Mouse (Mus musculus): ENCODE data around the gene Tuba1b. TPM values are rescaled to one million over a fixed set of nuclear protein-coding genes. Genes with fewer than 3 reads are reported as not detected.
"Not testable (repeated sequence)": the region's sequence is repeated elsewhere in the genome, so short reads cannot be mapped to it uniquely, and the experiment has no call there.

Gene Tuba1b
- polyA plus RNA-seq, 1 experiment from 2014 or later, result 1,370 TPM

DNA sequence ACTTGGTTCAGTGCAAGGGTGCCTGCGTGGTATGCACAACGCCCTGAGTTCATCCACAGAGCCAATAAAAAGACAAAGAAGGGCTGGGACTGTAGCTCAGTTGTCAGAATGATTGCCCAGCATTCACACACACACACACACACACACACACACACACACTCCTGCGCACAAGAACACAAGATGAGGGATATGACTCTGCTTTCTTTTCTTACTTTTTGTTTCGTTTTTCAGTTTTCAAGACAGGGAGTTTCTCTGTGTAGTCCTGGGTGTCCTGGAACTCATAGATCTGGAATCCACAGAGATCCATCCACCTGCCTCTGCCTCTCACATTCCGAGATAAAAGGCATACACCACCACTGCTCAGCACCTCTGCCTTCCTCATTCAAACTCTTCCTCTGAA lies 6.8 kb downstream of the Tuba1b start:
- DNase-seq (ENCODE audit: low spot score), result no peak

DNA sequence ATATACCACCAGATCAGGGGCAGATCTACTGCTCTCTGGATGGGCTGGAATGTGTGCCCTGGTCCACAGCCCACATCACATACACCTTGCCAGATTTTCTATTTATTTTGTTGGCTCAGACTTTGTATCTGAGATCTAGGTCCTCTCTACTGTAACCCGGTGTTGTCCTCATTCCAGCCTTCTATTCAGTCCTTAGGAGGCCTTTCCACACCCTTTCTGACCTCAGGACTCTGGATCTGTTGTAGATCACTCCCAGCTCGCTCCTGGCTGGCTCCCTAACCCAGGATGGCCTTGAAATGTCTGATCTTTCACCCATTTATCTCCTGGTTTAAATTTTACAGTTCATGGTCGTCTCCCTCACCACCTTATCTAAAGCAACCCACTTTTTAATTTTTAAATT lies 9.7 kb downstream of the Tuba1b start:
- DNase-seq (ENCODE audit: low spot score), result no peak

DNA sequence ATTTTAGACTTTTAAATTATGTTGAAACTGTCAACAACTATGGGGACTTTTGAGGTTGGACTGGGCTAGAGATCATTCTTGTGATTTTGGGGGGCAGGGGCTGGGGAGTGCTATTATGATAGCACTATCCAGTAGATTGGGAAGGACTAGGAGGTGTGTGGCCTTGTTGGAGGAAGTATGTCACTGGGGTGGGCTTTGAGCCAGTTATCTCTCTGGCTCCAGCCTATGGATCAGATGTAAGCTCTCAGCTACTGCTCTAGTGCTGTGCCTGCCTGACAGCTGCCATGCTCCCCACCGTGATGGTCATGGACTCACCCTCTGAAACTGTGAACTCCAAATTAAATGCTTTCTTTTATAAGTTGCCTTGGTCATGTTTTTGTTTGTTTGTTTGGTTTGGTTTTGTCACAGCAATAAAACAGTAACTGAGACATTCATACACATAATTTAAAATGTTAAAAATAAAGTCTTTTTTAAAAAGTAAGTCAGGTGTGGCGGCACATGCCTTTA lies 11.3 kb downstream of the Tuba1b start:
- no peak for DNase-seq (ENCODE audit: low spot score)

DNA sequence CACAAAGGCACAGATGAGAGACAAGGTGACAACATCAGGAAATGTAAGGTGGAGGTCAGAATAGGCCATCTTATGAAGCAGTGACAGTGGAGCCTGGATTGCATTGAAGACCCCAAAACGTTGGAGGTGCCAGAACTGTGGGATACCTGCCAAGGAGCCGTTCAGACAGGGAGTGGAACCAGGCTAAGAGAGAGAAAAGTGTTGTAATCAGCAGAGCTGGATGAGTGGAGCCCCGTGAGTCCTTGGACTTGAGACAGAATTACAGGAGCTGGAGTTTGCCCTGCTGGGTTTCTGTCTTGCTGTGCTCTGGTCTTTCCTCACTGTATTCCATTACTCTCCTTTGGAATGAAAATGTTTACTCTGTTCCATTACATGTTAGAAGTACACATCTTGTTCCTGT lies 11.8 kb downstream of the Tuba1b start:
- no peak for DNase-seq (ENCODE audit: low spot score)

DNA sequence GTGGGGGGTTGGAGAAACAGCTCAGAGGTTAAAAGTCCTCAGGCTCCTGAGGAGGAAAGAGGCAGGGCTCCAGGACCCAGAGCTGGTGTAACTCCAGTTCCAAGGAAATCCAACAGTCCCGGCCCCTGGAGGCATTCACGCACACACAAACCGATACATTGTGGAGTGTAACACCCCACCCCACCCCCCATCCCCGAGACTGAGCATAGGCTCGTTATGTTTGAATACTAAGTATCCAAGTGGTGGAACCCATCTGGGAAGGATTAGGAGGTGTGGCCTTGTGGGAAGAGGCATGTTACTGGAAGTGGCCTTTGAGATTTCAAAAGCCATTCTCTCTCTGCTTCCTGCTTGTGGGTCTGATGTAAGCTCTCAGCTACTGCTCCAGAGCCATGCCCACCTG lies 12.9 kb downstream of the Tuba1b start:
- no peak for DNase-seq (ENCODE audit: low spot score)

DNA sequence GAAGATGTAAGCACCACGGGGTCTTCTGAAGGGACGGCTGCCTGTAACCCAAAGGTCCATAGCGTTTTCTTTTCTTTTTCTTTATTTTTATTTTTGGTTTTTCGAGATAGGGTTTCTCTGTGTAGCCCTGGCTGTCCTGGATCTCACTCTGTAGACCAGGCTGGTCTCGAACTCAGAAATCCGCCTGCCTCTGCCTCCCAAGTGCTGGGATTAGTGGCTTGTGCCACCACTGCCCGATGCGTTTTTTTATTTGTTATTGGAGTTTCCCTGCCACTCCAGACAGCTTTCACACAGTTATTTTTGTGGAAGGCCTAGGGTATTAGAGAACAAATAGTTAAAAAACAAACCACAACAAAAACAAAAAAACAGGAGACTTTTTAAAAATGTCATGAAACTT lies 15.9 kb downstream of the Tuba1b start:
- DNase-seq (ENCODE audit: low spot score), result not testable (repeated sequence)

DNA sequence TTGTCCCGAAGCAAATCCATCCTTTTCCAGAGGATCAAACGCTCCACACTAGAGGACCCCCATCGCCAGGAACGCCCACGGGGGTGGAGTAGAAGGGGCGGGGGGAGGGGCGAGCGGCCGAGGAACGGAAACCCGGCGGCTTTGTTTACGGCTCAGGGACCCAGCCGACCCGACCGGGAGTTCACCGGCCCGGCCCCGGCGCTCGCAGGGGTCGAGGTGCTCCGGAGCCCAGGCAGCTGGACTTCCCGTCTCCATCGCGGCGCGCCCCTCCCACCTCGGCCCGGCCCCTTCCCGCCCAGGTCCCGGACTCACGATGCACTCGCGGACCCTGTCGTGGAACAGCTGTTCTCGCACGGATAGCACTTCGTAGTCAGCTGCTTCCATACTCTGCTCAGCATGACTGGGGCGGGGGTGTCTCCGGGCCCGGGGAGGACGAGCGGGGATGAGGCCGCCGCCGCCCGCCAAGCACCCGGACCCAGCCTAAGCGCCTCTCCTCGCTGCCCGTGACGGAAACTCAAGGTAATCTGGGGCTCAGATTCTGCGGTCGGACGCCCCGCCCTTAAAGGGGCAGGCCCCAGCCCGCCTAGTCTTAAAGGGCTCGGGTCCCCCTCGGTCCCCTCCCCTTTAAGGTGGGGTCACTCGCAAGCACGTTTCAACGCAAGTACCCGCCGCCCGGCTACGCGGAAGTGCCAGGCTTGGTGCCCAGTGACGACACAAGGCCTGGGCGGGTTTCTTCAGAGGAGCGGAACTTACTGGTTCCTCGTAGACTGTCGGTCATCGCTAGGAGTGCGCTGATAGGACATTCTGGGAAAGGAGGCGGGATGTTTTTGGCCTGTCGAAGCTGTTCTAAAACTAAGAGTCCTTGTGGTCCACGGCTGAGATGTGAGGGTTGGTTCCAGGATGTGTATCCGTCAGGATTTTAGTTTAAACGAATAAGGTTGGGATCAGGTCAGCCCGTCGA lies 16.5 kb downstream of the Tuba1b start, which contains the start of gene Lmbr1l:
TSS of gene Lmbr1l (minus strand) at position 694 of the 961 bp plus-strand sequence.
- peak; percentile 100 for DNase-seq (ENCODE audit: low spot score)

DNA sequence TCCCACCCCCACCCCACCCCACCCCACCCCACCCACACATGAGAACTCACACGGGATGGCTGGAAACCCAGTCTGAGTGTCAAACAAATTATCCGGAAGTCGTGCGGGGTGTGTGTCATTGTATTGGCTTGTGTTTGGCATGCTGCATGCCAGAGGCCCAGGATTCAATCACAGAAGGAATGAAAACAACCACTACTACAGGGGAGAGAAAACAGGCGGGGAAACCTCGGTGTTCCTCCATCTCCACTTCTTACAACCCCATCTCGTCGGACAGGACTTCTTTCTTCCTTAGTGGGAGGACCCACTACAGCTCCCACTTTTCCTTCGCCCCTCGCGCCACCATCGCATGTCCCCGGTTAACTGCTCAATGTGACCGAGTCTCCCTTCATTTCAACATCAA lies 17.3 kb downstream of the Tuba1b start:
- DNase-seq (ENCODE audit: low spot score), result peak; percentile 40

DNA sequence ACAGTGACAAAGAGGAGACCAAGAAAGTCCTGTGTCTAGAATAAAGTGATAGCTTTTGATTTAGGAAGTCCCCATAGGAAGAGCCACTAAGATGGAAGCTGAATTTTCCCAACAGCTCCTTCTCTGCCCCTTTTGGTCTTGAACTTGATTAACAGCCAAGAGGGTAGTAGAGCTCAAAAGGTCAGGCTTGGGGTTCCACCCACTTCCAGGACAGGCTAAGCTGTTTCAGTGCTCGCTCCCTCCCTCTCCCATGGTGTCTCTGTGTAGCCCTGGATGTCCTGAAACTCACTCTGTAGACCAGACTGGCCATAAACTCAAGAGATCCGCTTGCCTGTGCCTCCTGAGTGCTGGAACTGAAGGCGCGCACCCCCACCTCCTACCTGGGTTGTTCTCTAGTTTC lies 18.3 kb downstream of the Tuba1b start:
- no peak for DNase-seq (ENCODE audit: low spot score)

DNA sequence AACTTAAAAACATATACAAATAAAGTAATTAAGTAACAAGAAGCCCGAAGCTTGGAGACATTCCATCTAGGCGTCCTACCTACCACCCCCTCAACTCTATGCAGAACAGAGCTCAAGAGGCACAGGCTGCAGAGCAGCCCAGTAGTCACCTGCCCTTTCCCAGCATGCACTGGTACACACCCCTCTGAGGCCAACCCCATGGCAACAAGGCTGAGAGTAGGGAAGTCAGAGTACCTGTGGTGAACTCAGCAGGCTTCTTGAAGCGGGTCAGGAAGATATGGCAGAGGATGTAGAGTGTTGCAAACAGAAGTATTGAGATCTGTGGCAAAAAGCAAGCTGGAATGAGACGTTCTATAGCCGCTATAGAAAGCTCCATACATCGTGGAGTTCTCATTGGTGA lies 19.5 kb downstream of the Tuba1b start:
- DNase-seq (ENCODE audit: low spot score), result peak; percentile 39

DNA sequence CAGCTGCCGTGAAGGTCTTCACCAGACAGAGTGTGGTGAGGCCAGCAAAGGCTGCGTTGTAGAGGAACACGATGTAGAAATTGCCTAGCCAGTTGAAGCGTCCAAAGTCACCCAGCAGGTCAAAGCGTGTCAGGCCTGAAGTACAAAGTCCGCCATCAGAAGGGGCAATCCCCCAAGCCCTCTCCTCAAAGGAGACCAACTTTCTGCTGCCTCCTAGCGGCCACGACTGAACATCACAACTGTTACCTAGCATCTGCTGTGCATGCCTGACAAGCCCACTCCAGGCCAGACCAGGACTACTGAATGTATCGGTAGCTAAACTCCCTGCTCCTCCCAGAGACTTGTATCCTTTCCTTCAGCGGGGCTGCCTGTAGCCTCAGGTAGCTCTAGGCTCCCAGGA lies 29.7 kb downstream of the Tuba1b start:
- DNase-seq (ENCODE audit: low spot score), result peak; percentile 57

DNA sequence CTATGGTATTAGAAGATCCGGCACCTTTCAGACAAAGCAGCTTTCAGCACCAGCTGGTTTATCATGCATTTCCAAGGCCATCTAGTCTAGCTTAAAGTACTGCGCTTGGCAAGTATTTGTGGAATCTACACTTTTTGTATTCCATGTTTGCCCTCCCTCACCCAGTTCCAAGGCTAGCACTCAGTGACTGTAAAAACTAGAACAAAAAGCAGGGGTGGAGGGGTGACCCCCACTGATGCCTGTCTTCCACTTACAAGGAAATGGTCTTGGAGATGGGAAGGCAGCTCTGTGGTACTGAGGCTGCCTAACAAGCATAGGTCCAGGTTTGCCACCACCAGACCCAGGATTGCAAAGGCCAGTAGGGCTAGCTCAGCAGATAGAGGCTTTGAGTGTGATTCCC lies 31.8 kb downstream of the Tuba1b start:
- no peak for DNase-seq (ENCODE audit: low spot score)

DNA sequence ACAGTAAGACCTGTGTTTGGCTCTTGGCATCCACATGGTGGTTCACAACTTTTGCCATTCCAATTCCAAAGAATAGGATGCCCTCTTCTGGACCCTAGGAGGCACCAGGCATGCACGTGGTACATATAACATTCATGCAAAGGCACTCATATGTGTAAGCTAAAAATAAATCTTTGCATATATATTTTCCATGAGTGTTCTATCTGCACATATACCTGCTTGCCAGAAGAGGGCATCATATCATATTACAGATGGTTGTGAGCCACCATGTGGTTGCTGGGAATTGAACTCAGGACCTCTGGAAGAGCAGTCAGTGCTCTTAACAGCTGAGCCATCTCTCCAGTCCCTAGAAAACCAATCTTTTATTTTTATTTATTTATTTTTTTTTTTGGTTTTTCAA lies 32.8 kb downstream of the Tuba1b start:
- no peak for DNase-seq (ENCODE audit: low spot score)

DNA sequence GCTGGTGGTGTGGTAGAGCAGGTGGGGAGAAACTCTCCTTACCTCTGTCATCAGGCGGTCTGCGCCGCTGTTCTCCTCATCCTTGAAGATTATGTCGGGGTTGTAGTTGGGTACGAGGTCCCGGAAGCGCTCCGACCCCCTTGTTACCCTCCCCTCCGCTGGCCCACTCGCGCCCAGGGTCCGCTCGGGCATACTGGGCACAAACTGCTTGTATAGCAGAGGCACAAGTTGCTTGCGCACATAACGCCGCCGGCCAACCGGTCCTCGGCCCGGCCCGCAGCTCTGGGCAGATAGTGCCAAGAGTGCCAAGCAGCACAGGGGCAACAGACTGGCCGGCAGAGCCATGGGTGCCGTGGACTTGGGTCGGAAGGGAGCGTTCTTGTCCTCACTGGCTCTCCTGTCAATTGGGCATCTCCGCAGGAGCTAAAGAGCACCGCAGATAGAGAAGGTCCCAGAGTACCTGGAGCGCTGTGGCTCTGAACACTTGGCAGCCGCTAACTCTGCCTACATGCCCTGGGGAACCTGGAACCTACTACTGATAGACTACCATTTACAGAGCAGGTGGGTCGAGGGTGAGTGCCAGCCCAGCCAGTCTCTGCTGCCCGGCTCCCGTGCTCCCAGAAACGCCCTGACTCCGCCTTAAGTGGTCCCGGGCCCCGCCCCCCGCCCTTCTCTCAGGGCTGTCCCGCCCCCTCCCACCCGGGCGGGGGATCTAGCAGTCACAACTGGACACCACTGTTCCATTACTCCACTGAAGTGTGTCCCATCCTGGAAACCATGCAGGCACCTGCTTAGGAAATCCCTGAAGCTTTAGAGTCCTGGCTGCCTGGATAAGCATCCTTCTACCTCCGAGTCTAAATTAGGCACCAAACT lies 36.2 kb downstream of the Tuba1b start, which contains the start of gene Dhh:
TSS of gene Dhh (minus strand) at position 613 of the 873 bp plus-strand sequence.
- no peak for DNase-seq (ENCODE audit: low spot score)

DNA sequence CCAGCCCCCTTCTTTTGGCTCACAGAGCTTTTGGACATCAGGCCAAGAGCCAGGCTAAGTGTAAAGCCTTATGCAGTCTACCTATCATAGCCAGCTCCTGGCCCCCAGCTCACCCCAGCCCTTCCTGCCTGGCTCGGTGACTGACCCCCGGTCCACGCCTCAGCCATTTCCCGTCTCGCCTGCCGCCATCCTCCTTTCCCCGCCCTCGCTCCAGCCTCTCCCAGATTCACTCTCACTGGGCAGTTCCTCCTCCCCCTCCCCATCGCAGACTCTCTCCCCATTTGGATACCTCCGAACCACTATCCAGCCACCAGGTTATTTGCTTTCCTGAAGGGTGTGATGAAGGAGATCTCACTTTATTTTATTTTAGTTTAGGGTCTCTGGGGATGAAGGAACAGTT lies 36.9 kb downstream of the Tuba1b start:
- no peak for DNase-seq (ENCODE audit: low spot score)

DNA sequence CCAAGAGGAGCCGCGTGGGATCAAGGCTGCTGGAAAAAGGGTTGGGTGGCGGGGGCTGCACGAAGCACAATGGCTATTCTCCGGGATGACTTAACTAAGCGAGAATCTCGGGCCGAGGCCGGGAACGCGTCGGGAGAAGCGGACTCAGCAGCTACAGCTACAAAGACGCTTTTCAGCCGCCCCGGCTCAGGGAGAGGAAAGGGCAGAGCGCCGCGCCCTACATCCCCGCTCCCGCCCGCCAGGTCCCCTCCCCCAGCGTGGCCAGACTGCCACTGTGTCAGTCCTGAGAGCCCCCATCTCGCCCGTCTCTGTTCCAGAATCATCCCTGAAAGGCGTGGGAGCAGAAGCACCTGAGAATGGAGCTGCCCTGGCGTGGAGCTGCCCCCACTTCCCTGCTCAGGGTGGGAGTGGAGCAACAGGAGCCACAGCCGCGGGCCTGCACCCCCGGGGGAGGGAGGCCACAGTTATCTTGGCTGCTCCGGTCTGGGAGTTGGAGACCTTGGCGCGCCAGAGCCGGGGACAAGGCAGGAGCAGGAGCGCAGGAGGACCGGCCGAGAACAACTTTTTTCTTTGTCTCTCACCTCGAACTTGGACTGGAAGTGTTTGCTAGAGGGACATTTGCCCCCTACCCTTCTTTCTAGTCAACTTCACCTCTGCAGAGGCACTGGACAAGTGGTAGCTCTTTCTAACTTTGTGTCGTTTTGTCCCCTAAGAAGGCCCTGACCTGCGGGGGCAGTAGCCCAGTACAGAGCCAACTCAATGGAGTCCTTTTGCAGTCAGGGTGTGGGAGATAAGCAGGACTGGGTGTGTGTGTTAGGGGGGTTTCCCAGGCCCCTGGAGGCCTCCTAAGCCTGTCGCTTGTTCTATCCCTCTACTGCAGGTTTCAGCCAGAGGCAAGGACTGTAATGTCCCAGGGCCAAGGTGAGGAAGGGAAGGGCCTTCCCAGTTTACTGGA lies 38.5 kb downstream of the Tuba1b start:
- DNase-seq (ENCODE audit: low spot score), result no peak

DNA sequence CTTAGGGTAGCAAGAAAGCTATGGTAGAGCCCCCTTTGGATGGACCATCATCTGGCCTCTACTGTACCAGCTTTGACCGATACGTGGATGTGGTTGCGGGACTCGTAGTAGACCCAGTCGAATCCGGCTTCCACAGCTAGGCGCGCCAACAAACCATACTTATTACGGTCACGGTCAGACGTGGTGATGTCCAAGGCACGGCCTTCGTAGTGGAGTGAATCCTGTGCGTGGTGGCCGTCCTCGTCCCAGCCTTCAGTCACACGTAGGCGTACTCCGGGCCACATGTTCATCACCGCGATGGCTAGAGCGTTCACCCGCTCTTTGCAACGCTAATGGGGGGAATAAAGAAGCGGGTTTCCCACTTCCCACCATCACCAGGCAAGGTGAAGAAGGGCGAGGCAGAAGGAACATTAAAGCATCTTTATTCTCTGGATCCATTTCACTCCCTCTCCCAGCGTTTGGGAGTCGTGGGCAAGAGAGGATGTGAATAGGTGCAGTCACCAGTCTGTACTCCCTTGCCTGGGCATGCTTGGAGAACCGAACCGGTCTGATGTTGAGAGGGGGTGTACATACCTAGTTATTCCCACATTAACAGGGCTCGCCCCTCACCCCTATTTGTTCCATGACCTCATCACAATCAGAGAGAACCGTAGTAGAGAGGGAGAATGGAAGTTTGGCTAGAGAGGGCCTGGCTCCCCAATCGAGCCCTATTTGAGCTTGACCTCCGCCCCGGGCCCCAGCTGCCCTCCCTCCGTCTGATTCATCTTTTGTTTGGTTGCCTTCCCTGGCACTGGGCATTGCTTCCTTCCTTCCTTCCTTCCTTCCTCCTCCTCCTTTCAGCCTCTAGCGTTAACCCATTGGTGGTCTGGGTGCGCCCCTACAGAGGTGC lies 39.4 kb downstream of the Tuba1b start:
- DNase-seq (ENCODE audit: low spot score), result no peak

DNA sequence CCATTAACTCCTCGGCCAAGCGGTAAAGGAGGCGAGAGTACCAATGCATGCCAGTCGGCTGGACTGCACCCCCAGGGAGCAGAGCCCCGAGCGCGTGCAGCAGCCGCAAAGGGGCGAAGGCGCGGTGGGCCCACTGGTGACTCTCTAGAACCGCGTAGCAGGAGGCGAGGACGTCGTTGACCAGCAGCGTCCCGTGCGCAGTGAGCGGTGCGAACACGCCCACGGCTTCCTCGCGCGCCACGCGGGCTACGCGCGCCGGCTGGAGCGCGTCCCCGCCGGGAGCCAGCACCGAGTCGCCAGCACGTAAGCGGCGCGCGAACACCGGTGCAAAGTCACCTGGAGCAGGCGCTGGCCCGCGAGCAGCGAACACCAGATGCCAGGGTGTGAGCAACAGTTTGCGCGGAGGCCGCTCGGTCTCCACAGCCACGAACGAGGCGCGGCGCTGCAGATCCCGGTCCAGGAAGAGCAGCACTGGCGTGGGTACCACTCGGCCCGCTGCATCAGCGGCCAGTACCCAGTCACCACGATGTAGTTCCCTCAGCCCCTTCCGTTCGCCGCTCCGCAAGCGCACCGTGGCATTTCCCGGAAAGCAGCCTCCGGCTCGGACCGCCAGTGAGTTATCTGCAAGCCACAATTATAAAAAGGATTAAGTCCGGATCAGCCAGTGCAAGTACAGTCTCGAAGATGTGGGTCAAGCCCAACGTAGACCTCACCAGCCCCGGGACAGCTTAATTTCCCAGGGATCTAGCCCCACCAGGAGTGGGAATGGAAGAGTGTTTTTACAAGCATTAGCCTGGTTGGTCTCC lies 40.2 kb downstream of the Tuba1b start, which contains the start of gene Rhebl1:
TSS of gene Rhebl1 (minus strand) at position 601 of the 806 bp plus-strand sequence.
- no peak for DNase-seq (ENCODE audit: low spot score)

DNA sequence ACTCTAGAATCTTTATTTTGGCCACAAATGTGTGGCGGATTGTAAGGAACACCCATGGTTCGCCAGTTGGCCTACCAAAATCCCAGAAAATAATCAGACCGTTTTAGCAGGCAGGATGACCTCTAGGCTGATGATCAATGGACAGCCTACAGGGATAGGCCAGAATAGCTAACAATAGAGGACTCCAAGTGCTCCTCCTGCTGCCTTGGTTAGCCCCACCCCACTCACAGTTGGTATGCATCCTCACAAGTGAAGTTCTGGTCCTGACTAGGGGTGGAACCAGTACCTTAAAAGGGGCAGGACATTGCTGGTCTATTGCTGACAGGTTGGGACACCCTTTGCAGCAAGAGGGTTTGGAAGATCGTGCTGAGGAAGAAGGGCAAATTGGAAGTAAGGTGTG lies 41.3 kb downstream of the Tuba1b start:
- no peak for DNase-seq (ENCODE audit: low spot score)

Measured in thymus, postnatal 0 days (tissue).